Mouse (Mus musculus): ENCODE results near the gene Slc8a2.

Gene Slc8a2

DNA sequence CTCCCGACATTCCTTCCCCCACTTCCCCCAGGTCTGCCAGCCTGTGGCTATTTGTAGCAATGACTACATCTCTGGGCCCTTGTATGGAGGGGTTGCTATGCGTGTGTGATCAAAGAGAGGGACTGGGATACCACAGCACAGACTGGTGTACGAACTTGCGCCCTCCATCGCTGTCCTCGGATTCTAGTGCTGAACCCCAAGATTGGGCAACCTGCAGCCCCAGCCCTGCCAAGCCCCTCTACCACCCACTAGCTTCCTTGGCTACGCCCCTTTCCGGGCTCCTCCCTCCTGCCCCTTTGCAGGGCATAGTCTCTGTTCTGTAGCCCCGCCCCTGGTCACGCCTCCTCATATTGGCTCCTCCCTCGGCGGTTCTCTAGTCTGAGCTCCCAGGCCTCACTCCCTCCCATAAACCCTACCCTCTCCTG is at the start of gene Slc8a2:
Gene Slc8a2, plus strand, starts transcription at position 406 of the 425 bp plus-strand sequence.
- no peak for DNase-seq (ENCODE audit: low read depth)

DNA sequence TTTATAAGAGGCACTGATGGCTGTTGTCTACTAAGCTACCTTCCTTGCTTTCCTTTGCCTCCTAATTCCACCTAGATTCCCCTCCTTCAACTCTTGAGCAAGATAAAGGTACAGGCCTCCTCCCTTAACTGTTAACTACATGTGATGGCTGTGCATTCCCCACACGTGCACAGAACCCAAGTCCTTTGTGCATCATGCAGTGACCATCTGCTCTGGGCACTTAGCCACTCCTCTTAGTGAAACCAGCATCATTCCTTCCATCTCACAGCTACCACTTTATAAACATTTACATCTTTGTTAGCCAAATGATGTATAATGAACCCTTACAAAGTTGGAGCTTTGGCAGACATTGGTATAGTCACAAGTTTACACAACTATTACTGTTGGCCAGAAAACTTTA is 49.7 kb upstream of the Slc8a2 start:
- DNase-seq (ENCODE audit: low read depth): no peak

DNA sequence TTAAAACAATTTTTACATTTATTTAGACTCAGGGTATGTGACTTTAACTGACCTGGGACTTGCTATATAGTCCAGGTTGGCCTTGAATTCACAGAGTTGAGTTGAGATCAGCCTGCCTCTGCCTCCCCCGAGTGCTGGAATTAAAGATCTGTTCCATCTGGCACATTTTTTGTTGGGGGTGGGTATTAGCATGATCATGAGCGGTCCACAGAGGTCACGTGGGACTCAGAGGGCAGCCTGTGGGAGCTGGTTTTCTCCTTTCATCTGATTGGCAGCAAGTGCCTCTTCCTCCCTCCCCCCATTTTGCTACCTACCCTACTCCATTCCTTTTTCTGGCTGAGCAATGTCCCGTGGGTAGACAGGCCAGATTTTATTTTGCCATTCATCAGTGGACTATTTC is 49.0 kb upstream of the Slc8a2 start:
- no peak for DNase-seq (ENCODE audit: low read depth)

DNA sequence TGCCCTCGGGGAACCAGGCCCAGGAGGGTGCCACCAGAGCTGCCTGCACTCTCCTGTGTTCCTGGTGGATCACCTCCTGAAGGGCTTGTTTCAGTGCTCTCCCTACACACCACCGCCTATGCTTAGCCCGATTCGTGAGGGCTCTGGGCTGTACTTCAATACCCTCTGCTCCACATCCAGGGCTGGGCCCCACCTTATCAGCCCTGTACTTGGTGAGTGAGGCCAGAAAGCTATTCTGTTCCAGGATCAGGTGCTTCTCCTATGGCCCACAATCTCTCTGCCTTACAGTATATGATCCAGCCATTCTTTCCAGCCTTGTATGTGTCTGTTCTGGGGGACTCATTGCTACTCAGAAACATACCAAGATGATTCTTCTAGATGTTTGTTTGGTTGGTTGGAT is 46.3 kb upstream of the Slc8a2 start:
- no peak for DNase-seq (ENCODE audit: low read depth)

DNA sequence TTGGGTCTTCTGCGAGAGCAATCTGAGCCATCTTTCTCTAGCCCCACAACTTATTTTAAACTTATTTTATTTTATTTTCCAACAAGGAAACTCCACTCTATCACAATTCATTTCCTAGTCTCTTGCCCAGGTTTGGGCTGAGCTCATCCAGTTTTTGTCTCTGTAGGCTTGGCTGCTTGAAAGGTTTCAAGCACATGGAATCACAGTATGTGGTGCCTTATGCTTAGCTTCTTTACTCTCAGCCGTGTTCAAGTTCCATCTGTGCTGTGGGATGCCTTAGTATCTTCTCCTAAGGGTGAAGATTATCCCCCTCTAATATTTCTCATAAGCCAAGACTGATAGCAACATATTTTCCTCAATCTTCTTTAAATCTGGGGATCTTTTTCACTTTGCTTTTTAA is 42.0 kb upstream of the Slc8a2 start:
- DNase-seq (ENCODE audit: low read depth): no peak

DNA sequence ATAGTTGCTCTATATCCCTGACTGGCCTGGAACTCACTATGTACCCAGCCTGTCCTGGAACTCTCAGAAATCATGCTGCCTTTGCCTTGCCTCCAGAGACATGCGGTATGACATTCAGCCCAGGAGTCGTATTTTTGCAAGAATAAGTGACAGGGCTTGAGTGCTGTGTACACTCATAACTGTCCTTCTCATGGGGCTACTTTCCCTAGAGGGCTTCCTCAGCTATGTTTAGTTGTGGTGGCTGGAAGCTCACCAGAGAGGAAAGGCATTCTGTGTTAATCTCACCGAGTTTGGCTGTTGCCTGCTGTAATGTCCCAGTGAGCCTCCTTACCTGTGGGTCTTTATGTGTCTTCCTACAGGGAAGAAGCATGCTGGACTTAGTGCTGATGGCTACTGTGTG is 35.0 kb upstream of the Slc8a2 start:
- DNase-seq (ENCODE audit: low read depth): no peak

DNA sequence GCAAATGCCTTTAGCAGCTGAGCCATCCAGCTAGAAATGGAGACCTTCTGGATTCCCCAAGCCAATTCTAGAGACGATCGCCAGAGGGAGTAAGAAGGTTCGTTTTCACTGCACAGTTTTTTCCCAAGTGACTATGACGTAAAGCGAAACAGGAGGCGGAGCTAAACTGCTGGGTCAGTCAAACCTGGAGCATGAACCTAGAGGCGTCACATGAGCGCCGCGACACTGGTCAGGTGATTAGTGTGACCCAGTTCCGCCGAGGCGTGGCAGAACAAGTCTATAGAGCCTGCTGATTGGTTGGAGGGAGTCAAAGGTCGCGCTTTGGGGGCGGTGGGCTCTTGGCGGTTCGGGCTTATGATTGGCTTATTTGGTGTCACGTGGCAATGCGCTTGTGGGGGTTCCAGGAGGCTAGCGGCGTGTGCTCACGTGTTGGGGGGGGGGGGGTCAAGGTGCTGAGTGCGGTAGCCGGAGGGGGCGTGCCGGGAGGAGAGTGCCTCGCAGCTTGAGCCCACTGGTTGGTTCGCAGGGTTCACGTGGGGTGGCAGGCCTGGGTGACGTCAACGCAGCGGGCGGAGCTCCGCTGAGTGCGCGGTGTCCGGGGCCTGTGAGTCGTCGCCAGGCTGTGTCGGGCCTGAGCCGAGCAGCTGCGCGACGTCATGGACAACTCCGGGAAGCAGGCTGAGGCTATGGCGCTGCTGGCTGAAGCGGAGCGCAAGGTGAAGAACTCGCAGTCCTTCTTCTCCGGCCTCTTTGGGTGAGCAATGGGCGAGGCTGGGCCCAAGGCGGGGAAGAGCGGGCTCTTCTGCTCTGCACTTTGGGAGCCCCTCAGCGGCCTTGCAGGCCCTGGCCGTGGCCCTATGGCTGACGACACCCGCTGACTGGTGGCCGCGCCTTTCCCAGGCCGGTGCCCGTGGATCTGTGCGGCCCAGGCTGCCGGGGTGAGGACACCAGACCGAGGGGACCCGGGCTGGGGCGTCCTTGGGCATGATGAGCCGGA is 31.3 kb upstream of the Slc8a2 start, which contains the start of gene Napa:
Gene Napa, plus strand, starts transcription at position 438 of the 997 bp plus-strand sequence.
- peak; percentile 100 for DNase-seq (ENCODE audit: low read depth)

DNA sequence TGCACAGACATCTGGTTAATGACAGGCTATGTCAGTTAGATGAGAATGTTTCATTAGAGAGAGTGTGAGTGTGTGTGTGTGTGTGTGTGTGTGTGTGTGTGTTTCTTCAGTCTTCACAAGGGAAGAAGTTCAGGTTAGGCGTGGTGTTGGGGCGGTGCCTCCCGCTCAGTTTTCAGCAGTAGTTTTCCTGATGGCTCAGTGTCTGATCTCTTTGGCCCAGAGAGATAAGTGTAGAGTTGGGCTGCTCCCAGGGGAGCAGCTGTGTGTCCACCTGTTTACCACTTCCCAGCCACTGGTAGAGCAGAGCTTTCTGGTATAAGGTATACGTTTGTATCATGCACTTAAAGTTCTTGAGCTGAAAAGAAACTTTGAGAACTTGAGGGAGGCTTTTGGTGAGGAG is 29.7 kb upstream of the Slc8a2 start:
- DNase-seq (ENCODE audit: low read depth): no peak

DNA sequence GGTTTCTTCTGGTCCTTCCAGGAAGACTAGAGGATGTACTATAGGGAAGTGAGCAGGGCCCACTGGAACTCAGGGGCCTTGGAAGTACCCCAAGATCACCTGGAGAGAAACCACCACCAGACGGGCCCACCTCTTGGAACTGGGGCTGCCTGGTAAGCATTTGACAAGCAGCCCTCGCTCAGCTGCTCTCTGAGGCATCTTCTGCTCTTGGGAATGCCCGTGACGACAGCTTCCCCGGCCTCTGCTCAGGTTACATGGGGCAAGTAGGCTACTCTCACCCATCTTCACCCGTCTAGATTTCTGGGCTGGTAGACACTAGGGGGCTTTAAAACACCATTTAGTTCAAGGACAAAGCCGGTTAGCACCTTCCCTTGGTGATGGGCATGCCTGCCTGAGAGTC is 28.5 kb upstream of the Slc8a2 start:
- no peak for DNase-seq (ENCODE audit: low read depth)

DNA sequence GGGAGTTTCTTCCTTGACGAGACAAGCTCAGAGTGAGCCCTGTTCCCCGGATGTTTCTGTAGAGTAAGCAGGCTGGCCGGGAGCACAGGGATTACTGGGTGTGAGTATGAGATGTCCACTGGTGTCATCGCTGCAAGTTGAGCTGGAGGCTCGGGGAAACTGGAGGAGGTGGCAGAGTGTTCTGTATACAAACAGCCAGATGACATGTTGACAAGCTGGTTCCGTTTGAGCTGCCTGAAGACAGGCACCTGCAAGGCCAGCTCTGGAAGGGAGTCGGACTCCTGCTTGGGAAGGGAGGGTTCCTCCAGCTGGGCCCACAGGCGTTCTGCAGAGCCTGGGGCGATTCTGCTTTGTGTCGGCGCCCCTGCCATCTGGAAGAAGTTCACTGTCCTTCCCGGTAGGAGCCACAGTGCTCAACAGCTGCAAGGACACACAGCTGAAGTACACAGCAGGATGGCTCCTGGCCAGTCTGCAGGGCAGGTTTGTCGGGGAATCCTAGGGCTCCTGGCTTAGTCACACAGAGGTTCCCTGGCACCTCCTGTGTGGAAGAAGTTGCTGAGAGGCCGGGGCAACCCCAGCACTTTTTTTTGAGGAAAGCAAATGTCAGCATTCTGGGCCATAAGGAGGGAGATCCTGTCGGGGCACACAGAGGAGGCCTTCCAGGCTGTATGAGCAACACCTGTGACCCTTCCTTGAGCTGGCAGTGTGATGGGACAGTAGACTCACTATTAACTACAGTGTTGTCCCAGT is 27.7 kb upstream of the Slc8a2 start:
- DNase-seq (ENCODE audit: low read depth): no peak

DNA sequence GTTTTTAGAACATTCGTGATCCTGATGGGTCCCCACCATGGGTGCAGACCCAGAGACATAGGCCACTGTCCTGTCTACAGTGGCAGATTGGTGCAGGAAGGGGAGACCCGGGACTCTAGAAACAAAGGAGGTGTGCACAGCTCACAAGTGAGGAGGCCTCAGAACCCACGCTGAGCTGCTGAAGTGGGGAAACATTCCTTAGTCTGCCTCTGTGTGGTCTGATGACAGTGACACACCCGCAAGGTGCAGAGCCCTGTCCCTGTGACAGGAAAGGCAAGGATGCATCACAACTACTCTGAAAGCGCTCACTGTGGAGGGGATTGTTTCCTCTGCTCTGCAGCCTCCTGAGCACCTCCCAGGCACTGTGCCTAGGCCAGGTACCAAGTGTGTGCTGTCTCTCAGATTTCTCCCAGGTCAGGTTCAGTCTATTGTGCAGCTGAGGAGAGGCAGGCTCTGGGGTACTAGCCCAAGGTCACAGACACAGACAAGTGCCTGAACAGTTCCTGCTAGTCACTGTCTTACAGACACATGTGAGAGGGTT is 26.9 kb upstream of the Slc8a2 start:
- no peak for DNase-seq (ENCODE audit: low read depth)

DNA sequence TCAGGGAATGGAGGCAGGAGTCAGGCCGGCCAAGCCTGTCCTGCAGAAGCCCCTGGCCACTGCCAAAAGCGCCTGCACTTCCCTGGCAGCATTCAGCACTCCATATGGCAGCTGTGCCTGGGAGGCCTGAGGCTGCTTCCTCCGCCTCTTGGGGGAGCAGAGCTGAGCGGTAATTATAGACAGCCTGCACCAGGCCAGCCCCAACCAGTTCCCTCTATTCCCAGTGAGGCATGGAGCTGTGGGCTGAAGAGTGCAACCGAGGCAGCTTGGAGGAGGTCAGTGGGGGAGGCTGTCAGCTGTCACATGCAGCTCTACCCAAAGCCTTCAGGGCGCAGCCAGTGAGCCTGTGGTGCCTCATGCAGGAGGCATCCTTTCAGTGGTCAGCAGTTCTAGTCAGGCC is 25.9 kb upstream of the Slc8a2 start:
- peak; percentile 25 for DNase-seq (ENCODE audit: low read depth)

DNA sequence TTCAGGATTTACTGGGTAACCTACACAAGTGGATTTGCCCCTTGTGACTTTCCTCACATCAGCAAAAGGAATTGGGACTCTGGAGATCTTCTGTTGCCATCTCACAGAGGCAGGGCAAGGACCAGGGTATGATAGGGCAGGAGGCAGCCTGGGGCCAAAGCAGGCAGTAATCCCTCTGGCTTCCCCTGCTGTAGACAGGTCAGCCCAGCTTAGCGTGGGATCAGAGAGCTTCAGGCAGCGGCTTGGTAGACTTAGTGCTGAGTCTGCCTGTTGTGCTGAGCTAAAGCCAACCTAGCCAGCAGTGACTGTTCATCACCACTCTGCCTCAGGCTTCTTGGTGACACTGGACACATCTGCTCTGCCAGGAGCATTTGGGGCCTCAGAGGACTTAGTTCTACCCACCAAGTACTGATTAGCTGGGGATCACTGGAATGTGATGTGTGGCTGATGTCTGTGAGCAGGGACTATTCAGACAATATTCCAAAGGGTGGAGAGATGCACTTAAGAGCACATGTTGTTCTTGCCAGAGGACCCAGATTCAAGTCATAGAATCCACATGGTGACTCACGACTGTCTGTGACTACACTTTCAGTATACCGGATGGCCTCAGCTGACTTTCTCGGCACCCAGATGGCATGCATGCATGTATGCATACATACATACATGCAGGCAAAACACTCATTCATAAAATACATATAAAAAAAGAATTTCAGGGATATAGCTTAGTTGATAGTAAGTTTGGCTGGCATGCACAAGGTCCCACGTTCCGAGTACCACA is 24.8 kb upstream of the Slc8a2 start:
- no peak for DNase-seq (ENCODE audit: low read depth)

DNA sequence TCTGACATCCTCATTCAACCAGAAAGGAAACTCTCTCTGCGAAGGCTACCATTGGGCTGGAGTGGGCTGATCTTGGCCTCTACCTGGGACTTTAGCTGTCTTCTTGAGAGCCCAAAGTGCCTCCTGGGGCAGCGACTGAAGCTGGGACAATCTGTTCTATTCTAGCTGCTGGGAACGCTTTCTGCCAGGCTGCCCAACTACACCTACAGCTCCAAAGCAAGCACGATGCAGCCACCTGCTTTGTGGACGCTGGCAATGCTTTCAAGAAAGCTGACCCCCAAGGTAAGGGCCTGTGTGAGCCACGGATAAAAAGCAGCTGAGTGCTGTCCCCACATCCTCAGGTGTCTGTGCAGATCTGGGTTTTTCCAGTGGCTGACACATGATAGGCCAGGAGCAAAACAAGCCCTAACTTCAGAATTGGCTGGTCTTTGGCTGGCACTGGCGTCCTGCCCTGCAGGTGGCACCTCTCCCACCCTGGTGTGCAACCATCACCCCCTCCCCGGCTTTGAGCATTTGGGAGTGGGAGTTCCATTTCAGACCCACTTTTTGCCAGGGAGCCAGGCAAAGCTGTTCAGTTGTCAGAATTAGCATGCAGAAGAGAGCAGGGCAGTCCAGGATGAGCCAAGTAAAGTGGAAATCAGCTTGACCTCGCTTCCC is 20.6 kb upstream of the Slc8a2 start:
- no peak for DNase-seq (ENCODE audit: low read depth)

DNA sequence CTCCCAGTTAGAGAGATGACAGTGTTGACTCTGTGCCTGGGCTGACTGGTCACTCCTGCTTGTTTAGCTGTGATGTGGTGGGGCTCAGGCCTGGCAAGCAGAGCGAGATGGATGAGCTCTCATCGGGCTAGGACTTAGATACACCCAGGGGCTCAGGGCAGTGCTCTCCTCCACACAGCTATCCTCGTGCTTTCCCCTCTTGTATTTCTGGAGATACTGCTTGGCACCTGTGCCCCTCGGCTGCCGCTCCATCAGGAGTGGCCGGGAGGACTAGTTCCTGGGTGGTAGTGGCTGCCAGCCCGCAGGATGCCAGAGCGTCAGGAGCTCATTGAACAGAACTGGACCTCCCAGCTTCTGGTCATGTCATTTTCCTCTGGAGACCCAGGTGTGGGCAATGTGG is 19.5 kb upstream of the Slc8a2 start:
- DNase-seq (ENCODE audit: low read depth): no peak

DNA sequence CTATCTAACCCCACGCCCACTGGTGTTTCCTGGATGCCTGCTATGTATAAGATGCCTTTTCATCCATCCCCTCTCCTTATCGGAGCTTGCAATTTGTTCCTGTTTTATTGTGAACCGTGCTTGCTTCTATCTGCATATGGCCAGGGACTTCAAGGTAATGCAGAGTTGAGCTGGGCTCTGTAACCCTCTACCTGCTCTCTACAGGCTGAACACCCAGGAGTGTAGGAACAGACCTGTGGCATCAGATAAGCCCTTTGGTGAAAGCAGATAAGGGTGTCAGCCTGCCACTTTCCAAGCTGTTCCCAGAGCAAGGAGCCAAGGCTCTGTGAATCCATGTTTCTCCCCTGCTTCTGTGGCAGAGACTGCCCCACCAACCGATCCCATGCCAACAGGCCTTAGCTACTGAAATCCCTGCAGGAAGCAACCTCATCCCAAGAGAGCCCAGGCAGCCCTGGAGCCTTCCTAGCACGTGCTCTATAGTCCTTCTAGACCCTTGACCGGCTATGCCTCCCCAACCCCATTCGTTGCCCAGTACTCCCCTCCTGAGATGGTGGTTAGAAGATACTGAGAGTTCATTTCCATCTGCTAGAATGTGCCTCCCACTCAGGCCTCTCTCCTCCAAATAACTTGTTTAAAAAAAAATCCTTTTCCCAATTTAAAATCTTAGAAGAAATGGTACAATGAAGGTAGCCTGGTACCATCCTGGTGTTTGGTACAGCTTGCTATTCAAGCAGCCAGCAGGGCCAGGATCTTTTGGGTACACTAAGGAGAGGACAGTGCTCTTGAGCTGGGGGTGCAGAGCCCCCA is 18.1 kb upstream of the Slc8a2 start:
- DNase-seq (ENCODE audit: low read depth): no peak

DNA sequence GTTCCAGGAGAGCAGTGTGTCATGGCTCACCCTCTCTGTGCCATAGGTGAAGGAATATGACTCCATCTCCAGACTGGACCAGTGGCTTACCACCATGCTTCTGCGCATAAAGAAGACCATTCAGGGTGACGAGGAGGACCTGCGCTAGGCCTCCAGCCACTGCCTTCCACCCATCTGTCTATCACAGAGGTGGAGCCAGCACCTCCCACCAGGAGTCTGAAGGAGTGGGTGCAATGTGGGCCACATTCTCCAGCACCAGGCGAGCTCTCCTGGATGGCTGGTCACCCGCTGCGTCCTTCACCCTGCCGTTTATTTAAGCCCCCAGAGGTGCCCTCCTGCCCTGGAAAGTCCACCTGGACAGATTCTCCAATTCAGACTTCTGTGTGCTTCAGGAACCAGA is 13.2 kb upstream of the Slc8a2 start:
- DNase-seq (ENCODE audit: low read depth): no peak

DNA sequence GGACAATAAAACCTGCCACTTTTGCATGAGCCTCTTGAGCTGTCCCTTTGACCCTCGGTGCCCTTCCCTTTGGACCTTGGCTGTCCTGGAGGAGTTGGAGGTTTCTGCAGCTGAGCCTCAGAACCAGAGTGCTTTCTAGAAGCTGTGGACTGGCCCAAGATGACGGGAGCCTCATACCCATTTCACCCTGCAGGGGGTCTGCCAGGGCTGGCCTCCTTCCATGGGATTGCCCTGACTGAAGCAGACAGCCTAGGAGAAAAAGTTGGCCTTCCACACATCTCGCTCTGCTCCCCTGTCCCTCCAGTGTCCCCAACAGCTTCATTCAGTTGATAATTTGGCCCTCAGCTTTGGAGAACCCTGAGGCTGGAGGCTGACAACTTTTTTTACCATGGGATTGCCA is 12.5 kb upstream of the Slc8a2 start:
- DNase-seq (ENCODE audit: low read depth): no peak

DNA sequence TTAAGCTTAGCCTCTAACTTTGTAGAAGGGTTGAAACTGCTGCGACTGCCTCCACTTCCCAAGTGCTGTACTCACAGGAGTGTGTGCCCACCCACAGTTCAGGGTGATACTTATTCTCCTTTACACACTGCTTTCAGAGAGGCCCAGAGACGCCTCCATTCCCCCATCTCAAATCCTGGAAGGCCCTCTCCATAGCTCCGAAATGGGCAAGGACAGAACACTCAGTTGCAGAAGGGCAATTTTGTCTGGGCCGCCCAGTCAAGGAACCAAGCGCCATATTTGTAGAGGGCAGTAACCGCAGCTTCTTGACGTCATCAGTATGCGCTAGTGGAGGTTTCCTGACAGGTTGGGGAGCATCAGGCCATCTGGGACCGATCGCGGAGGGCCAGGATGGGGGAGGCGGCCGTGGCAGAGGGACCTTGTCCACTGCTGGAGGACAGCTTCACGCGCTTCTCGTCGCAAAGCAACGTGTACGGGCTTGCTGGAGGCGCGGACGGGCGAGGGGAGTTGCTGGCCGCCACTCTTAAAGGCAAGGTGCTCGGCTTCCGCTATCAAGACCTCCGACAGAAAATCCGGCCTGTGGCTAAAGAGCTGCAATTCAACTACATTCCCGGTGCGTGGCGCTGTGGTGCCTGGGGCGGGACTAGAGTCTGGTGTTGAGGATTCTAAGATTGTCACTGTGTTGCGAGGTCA is 9.9 kb upstream of the Slc8a2 start, which contains the start of gene Kptn:
Gene Kptn, plus strand, starts transcription at position 327 of the 693 bp plus-strand sequence.
- peak; percentile 81 for DNase-seq (ENCODE audit: low read depth)

DNA sequence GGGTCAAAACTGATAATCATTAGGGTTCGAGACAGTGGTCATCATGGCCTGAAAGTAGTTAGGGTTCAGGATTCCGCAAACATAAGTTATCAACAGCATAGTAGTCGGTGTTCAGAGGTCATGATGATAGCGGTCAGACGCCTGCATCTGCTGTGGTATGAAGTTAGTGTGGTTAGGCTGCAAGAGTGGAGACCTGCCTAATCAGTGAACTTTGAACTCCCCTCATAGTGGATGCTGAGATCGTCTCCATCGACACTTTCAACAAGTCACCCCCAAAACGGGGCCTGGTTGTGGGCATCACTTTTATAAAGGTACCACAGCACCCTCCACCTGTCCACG is 9.4 kb upstream of the Slc8a2 start:
- no peak for DNase-seq (ENCODE audit: low read depth)
